Mouse (Mus musculus) inflammation-experienced regulatory T-cells (primary cell): Measurements from ENCODE around the gene Gm8122. TPM values are rescaled to one million over a fixed set of nuclear protein-coding genes. Genes with fewer than 3 reads are reported as not detected.

Experiments used
- polyA plus RNA-seq, 2 experiments: library from polyadenylated mRNA; unstranded; fragments of 100-300 nt; shearing (Covaris generic); gene quantifications; one replicate each; pipeline ENCODE4 v1.2.1; 2017

Gm8122 gene
- polyA plus RNA-seq: not detected

DNA sequence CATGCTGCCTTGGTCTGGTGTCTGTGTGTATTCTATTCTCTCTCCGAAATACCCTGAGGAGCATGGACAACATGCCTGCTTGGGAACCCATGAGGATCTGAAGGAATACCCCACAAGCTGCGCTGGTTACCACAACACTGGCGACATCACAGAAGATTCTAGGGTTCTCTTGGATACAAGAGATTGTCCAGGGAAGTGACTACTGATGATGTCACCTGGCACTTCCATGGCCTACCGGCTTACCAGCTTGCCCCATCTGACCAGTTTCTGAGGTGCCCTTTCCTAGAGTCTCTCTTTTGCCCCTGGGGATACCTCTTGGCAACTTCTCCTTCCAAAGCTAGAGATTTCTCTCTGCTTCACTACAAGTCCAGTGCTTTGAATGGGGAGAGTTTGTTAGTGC lies at the start of gene Gm8122:
Gm8122 (minus strand) TSS at position 101 of the 400 bp plus-strand sequence.

DNA sequence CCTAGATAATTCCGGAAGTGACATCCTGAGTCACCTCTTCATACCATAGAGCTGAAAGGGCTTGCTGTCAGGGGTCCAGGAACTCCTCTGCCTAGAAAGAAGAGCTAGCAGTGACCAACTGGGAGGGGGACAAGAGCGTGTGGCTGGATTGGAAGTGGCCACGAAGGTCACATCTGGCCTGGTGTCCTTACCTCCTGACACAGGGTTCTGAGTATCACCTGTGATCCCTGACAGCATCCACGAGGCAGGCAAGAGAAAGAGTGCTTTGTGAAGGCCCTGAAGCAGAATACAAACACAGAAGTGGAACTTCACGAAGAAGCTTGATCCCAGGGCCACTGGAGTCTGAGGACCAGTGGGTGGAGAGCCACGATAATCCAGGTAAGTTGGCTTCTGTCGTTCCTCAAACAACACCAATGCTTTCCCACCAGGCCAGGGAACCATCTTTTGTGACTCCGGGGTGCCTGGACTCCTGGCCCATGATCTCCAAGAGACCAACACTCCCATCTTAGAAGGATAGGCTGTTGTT lies 39.9 kb upstream of the Gm8122 start, which contains the start of gene Gm9732:
Gm9732 (plus strand) TSS at position 51 of the 526 bp plus-strand sequence.

DNA sequence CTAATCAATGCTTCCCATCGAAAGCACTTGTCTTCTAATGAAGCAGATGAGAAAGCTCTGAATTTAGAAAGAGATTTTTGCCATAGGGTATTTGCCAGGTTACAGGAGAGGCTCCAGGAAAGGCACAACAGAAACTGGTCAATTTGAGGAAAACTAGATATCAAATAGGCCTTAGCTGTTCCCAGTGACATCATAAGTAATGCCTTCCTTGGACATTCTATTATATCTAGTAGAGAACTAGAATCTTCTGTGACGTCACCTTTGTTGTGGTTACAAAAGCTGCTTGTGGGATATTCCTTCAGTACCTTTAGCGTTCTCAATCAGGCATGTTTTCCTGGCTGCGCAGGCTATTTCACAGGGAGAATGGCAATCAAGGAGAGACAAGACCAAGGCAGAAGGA lies 23.2 kb upstream of the Gm8122 start, which contains the start of gene Gm8126:
Gm8126 (plus strand) TSS at position 301 of the 400 bp plus-strand sequence.

Other genes with a start within 250 kb of the Gm8122 start
- gene Gm8082, start 241.7 kb downstream of the Gm8122 start, polyA plus RNA-seq: not detected
- not detected for gene Gm10376, start 219.7 kb downstream of the Gm8122 start, polyA plus RNA-seq
- gene Gm8094, start 158.7 kb downstream of the Gm8122 start, polyA plus RNA-seq: not detected
- not detected for gene Gm8104, start 134.7 kb downstream of the Gm8122 start, polyA plus RNA-seq
- gene Gm7233, start 55.4 kb downstream of the Gm8122 start, polyA plus RNA-seq: not detected
- 1 to 10 TPM in 1 of 2 experiments, under 1 TPM in 1; 0.28 to 1.6 TPM for gene Gm8126, start 23.3 kb upstream of the Gm8122 start, polyA plus RNA-seq
- gene Gm9732, start 39.7 kb upstream of the Gm8122 start, polyA plus RNA-seq: 1 to 10 TPM in 1 of 2 experiments, under 1 TPM in 1; 0.81 to 4.9 TPM
- 1 to 10 TPM in 1 of 2 experiments, under 1 TPM in 1; 0.25 to 1.8 TPM for gene Gm8127, start 58.5 kb upstream of the Gm8122 start, polyA plus RNA-seq
- not detected for gene 1700001F09Rik, start 112.5 kb upstream of the Gm8122 start, polyA plus RNA-seq
- gene Gm8138, start 181.0 kb upstream of the Gm8122 start, polyA plus RNA-seq: not detected